Mouse (Mus musculus): ENCODE data around the gene Brd4.

DNA sequence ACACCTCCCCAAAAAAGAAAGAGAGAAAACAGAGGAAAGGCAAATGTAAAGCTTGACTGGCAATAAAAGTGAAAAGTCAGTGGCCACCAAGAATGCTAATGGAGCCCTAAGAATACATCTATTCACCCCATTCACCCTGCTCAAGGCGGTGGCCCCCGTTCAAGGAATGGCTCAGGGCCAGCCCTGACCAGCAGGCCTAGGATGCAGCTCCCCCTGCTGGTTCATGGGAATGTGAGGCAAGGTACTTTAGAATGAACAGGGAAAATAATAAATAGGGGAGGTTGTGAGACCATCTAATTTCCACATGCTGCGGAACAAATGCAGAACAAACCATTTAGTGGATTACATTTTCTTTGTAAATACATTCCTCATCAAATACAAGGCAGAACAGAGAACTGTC lies 74.8 kb downstream of the Brd4 start:
- TF ChIP-seq CTCF (IDR thresholded peaks at IDR 0.05; ENCODE audit: insufficient read depth, low read depth, low read length) (peak; percentile 62), POLR2A (IDR thresholded peaks at IDR 0.05; ENCODE audit: insufficient read depth, low read depth, low read length) (no peak)

Data from olfactory bulb, adult 2 months (tissue).